Mouse (Mus musculus) ES-Bruce4 (cell line): ENCODE measurements at regions not wholly inside any gene's neighbourhood (a gene's known extent, or its start where the extent isn't known, plus 50 kb on each side); places are given as distances from the start of the nearest gene placed in this dataset.

ENCODE experiments used
- CTCF ChIP-seq: IDR thresholded peaks from one replicate; pipeline ENCODE4 v1.8.1; 2011; ENCODE audit warnings: low read depth, low read length
- EP300 ChIP-seq: IDR thresholded peaks from 2 replicates; pipeline ENCODE4 v1.6.1; 2011; ENCODE audit warnings: low read depth, low read length; ENCODE audit not compliant: insufficient read depth
- POLR2A ChIP-seq: IDR thresholded peaks from one replicate; pipeline ENCODE4 v1.8.1; 2011; ENCODE audit warnings: low read length; ENCODE audit not compliant: insufficient read depth

GRCm38 (mm10) chr17:41248406-41248805 is 313.6 kb upstream of the Cenpq start:
- TF ChIP-seq EP300 (no peak), POLR2A (no peak), CTCF (no peak)
